ENCODE assay signal across 8 mouse cellular contexts in the genomic region with DNA sequence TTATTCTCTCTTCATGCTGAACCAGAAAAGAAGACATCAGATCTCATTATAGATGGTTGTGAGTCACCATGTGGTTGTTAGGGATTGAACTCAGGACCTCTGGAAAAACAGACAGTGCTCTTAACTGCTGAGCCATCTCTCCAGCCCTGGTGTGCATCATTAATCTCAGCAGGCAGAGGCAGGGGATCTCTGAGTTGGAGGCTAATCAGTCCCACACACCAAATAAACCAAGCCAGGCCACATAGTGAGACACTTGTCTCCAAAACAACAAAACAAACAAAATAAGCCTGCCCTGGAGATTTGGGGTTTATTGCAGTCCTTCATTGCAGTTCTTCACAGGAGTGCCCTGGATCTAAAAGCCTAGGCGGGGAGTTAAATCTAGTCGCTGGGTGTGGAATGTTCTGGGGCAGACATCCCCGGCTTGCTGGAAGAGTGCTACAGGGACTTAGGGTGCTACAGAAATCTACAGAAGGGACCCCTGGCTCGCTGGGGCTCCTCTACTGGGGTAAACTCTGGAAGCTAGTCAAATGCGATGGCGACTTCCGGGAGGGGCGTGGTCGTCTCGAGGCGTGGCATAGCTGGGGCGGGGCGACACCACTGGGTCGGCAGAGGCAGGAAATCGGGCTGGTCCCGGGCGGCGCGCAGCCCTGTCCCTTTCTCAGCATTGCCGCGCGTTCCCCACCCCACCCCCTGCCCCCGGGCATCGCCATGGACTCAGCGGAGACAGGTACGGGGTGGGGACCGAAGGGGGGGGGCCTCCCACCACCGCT. TPM values are rescaled to one million over a fixed set of nuclear protein-coding genes. Genes with fewer than 3 reads are reported as not detected.
DNase-seq lines count a peak whose midpoint lies in the region; ATAC-seq lines count a peak whose summit lies in the region.

Gmip (plus strand) TSS at position 586 of the 770 bp plus-strand sequence.

- H3K4me1 ChIP-seq in embryonic facial prominence, embryonic 13.5 days, result peaks cover 12% of the 10 kb centered on the region; the same call in 1 of the 2 replicates
- 0 out of 2 replicates have a peak, but pooled peaks cover 2% of the 10 kb centered on the region for H3K4me1 ChIP-seq in heart, embryonic 11.5 days (ENCODE audit: control insufficient read depth, insufficient read depth, low read length)
- H3K4me1 ChIP-seq in kidney, embryonic 15.5 days, result peaks cover 13% of the 10 kb centered on the region
- peaks cover 12% of the 10 kb centered on the region for H3K4me1 ChIP-seq in liver, embryonic 13.5 days (replicated peaks)
- H3K4me1 ChIP-seq in stomach, embryonic 16.5 days (ENCODE audit: control insufficient read depth, insufficient read depth, low read length), result no peaks in the 10 kb centered on the region; the same call in 1 of the 2 replicates

- H3K27me3 ChIP-seq in embryonic facial prominence, embryonic 13.5 days, result no peaks in the 10 kb centered on the region
- no peaks in the 10 kb centered on the region for H3K27me3 ChIP-seq in heart, embryonic 11.5 days (ENCODE audit: control insufficient read depth, insufficient read depth, low read length)
- no peaks in the 10 kb centered on the region for H3K27me3 ChIP-seq in kidney, embryonic 15.5 days
- no peaks in the 10 kb centered on the region for H3K27me3 ChIP-seq in liver, embryonic 13.5 days
- H3K27me3 ChIP-seq in stomach, embryonic 16.5 days (ENCODE audit: control insufficient read depth, insufficient read depth, low read length), result no peaks in the 10 kb centered on the region

- peak; percentile 60 for DNase-seq in ovary, adult 18-20 months (ENCODE audit: low spot score)
- no peak for DNase-seq in ovary, postnatal 10 days (ENCODE audit: low spot score)
- peak; percentile 79 for DNase-seq in liver, embryonic 13.5 days
- DNase-seq in naive thymus-derived CD4-positive, alpha-beta T cell, adult 2 months (ENCODE audit: low read depth), result peak; percentile 93

- H3K4me2 ChIP-seq in embryonic facial prominence, embryonic 13.5 days, result peak within 1 kb of the TSS; percentile 91
- peak within 1 kb of the TSS; percentile 96 for H3K4me2 ChIP-seq in heart, embryonic 11.5 days
- peak within 1 kb of the TSS; percentile 96 for H3K4me2 ChIP-seq in kidney, embryonic 15.5 days
- H3K4me2 ChIP-seq in liver, embryonic 13.5 days, result peak within 1 kb of the TSS; percentile 94
- peak within 1 kb of the TSS; percentile 74 for H3K4me2 ChIP-seq in stomach, embryonic 16.5 days (ENCODE audit: low read depth, low read length)

- peaks cover 60% of the 10 kb centered on the region for H3K36me3 ChIP-seq in embryonic facial prominence, embryonic 13.5 days
- H3K36me3 ChIP-seq in heart, embryonic 11.5 days (ENCODE audit: control insufficient read depth, insufficient read depth, low read length), result peaks cover 43% of the 10 kb centered on the region
- peaks cover 65% of the 10 kb centered on the region for H3K36me3 ChIP-seq in kidney, embryonic 15.5 days
- peaks cover 53% of the 10 kb centered on the region for H3K36me3 ChIP-seq in liver, embryonic 13.5 days
- peaks cover 29% of the 10 kb centered on the region for H3K36me3 ChIP-seq in stomach, embryonic 16.5 days (ENCODE audit: control insufficient read depth, insufficient read depth, low read length)

- peak; percentile 60; the same call in 1 of the 2 replicates for ATAC-seq in embryonic facial prominence, embryonic 13.5 days (ENCODE audit: insufficient number of reproducible peaks, insufficient read depth, low FRiP score, low TSS enrichment, low read depth)
- ATAC-seq in heart, embryonic 11.5 days (replicated peaks; ENCODE audit: insufficient number of reproducible peaks, low FRiP score, low TSS enrichment), result peak; percentile 56
- ATAC-seq in kidney, embryonic 15.5 days (replicated peaks; ENCODE audit: low FRiP score), result peak; percentile 86
- peak; percentile 79 for ATAC-seq in liver, embryonic 13.5 days (ENCODE audit: low read depth)
- ATAC-seq in stomach, embryonic 16.5 days (ENCODE audit: insufficient read depth, low FRiP score), result peak; percentile 83

- peak within 1 kb of the TSS; percentile 73 for H3K9ac ChIP-seq in embryonic facial prominence, embryonic 13.5 days
- H3K9ac ChIP-seq in heart, embryonic 11.5 days (ENCODE audit: low read depth, low read length), result peak within 1 kb of the TSS; percentile 76
- H3K9ac ChIP-seq in kidney, embryonic 15.5 days, result peak within 1 kb of the TSS; percentile 58
- peak within 1 kb of the TSS; percentile 73 for H3K9ac ChIP-seq in liver, embryonic 13.5 days
- peak within 1 kb of the TSS; percentile 69 for H3K9ac ChIP-seq in stomach, embryonic 16.5 days (ENCODE audit: low read length)

- 6% methylated on average over 26 of the region's 28 CpGs for WGBS in embryonic facial prominence, embryonic 13.5 days
- WGBS in heart, embryonic 11.5 days (ENCODE audit: insufficient replicate concordance), result 7% methylated on average over 27 of the region's 28 CpGs
- WGBS in kidney, embryonic 15.5 days, result 6% methylated on average over 27 of the region's 28 CpGs
- WGBS in liver, embryonic 13.5 days (ENCODE audit: insufficient replicate concordance), result 5% methylated on average over 27 of the region's 28 CpGs
- 7% methylated on average over 27 of the region's 28 CpGs for WGBS in stomach, embryonic 16.5 days

- H3K4me3 ChIP-seq in embryonic facial prominence, embryonic 13.5 days, result peak within 1 kb of the TSS; percentile 56
- peak within 1 kb of the TSS; percentile 67 for H3K4me3 ChIP-seq in heart, embryonic 11.5 days (ENCODE audit: low read depth, low read length)
- peak within 1 kb of the TSS; percentile 56 for H3K4me3 ChIP-seq in kidney, embryonic 15.5 days (replicated peaks)
- peak within 1 kb of the TSS; percentile 65 for H3K4me3 ChIP-seq in liver, embryonic 13.5 days (replicated peaks)
- H3K4me3 ChIP-seq in stomach, embryonic 16.5 days (replicated peaks; ENCODE audit: low read length), result peak within 1 kb of the TSS; percentile 50

- H3K9me3 ChIP-seq in embryonic facial prominence, embryonic 13.5 days, result no peaks in the 10 kb centered on the region
- H3K9me3 ChIP-seq in heart, embryonic 11.5 days (replicated peaks; ENCODE audit: control insufficient read depth, low read length), result no peaks in the 10 kb centered on the region
- no peaks in the 10 kb centered on the region for H3K9me3 ChIP-seq in kidney, embryonic 15.5 days (replicated peaks)
- no peaks in the 10 kb centered on the region for H3K9me3 ChIP-seq in liver, embryonic 13.5 days (replicated peaks)
- no peaks in the 10 kb centered on the region for H3K9me3 ChIP-seq in stomach, embryonic 16.5 days (replicated peaks; ENCODE audit: control insufficient read depth, low read length)

- H3K27ac ChIP-seq in embryonic facial prominence, embryonic 13.5 days, result 0 out of 2 replicates have a peak within 1 kb of the TSS, but pooled peaks have one; percentile 51
- no peak within 1 kb of the TSS for H3K27ac ChIP-seq in heart, embryonic 11.5 days (ENCODE audit: low read depth, low read length)
- peak within 1 kb of the TSS; percentile 64 for H3K27ac ChIP-seq in kidney, embryonic 15.5 days
- H3K27ac ChIP-seq in liver, embryonic 13.5 days, result no peak within 1 kb of the TSS; the same call in 1 of the 2 replicates
- no peak within 1 kb of the TSS for H3K27ac ChIP-seq in stomach, embryonic 16.5 days (ENCODE audit: low read length)

RNA-seq across cellular contexts. Expression of gene Gmip, which starts in this region (rescaled TPM):
- 10.3 and 11.0 TPM in 2 replicates for polyA plus RNA-seq in embryonic facial prominence, embryonic 13.5 days (2015; fragmentation: Nextera tagmentation; extraction: Ambion mirVana)
- polyA plus RNA-seq in heart, embryonic 11.5 days (2014; fragmentation: Nextera tagmentation; extraction: Ambion mirVana), result 5.2 and 7.8 TPM in 2 replicates
- 9.5 and 10.1 TPM in 2 replicates for polyA plus RNA-seq in kidney, embryonic 15.5 days (2015; fragmentation: Nextera tagmentation; extraction: Ambion mirVana)
- 4.7 and 5.0 TPM in 2 replicates for polyA plus RNA-seq in liver, embryonic 13.5 days (2015; fragmentation: Nextera tagmentation; extraction: Ambion mirVana)
- polyA plus RNA-seq in stomach, embryonic 16.5 days (2015; fragmentation: Nextera tagmentation; extraction: Ambion mirVana), result 10.0 and 11.0 TPM in 2 replicates

Comparison
In these comparisons a context has a peak if more than half of its experiments do, and no peak if none do; other contexts are left out.
1. H3K27ac ChIP-seq: peak in embryonic facial prominence, embryonic 13.5 days (single experiment) and kidney, embryonic 15.5 days (single experiment); none in heart, embryonic 11.5 days (single experiment), liver, embryonic 13.5 days (single experiment) and stomach, embryonic 16.5 days (single experiment).
2. Peak in every context shown above with its lines, with median percentiles within 50 percentile points of each other: ATAC-seq, H3K4me2 ChIP-seq, H3K4me3 ChIP-seq and H3K9ac ChIP-seq.